Mouse (Mus musculus): ENCODE measurements around the gene Odf4. TPM values are rescaled to one million over a fixed set of nuclear protein-coding genes. Genes with fewer than 3 reads are reported as not detected.

Odf4 gene
- not detected in 2 replicates for polyA plus RNA-seq (2012; rRNA removed)

GRCm38 (mm10) chr11:68926981-68927380 is at the start of gene Odf4:
Odf4 (minus strand) TSS chr11:68927081.

GRCm38 (mm10) chr11:68975085-68975484 is 48.2 kb upstream of the Odf4 start, which contains the start of gene Rangrf:
Rangrf (minus strand) TSS chr11:68975185.

GRCm38 (mm10) chr11:68967337-68968282 is 40.7 kb upstream of the Odf4 start, which contains the start of gene Slc25a35:
Slc25a35 (plus strand) TSS chr11:68968131.

GRCm38 (mm10) chr11:68957308-68957707 is 30.4 kb upstream of the Odf4 start, which contains the start of gene Arhgef15:
Arhgef15 (minus strand) TSS chr11:68957480.

GRCm38 (mm10) chr11:68901351-68902046 is 25.4 kb downstream of the Odf4 start, which contains the start of gene Rpl26:
Rpl26 (plus strand) TSS chr11:68901583.

GRCm38 (mm10) chr11:68888253-68888652 is 38.6 kb downstream of the Odf4 start, which contains the start of gene Rnf222:
Rnf222 (plus strand) TSS chr11:68888553.

Other genes with a start within 250 kb of the Odf4 start
- 79.8 and 86.5 TPM in 2 replicates for gene Myh10, start 235.5 kb downstream of the Odf4 start, polyA plus RNA-seq (2012; rRNA removed)
- 104 and 124 TPM in 2 replicates for gene Ndel1, start 55.2 kb downstream of the Odf4 start, polyA plus RNA-seq (2012; rRNA removed)
- 0.03 and 0.21 TPM in 2 replicates for gene Rnf222, start 38.5 kb downstream of the Odf4 start, polyA plus RNA-seq (2012; rRNA removed)
- gene Rpl26, start 25.5 kb downstream of the Odf4 start, polyA plus RNA-seq (2012; rRNA removed) = 1,030 and 1,365 TPM in 2 replicates
- 53.3 and 59.5 TPM in 2 replicates for gene Arhgef15, start 30.4 kb upstream of the Odf4 start, polyA plus RNA-seq (2012; rRNA removed)
- 94.0 and 117 TPM in 2 replicates for gene Slc25a35, start 41.0 kb upstream of the Odf4 start, polyA plus RNA-seq (2012; rRNA removed)
- 31.8 and 49.9 TPM in 2 replicates for gene Rangrf, start 48.1 kb upstream of the Odf4 start, polyA plus RNA-seq (2012; rRNA removed)
- 27.2 and 30.6 TPM in 2 replicates for gene Pfas, start 81.4 kb upstream of the Odf4 start, polyA plus RNA-seq (2012; rRNA removed)
- 69.9 and 84.4 TPM in 2 replicates for gene Ctc1, start 88.8 kb upstream of the Odf4 start, polyA plus RNA-seq (2012; rRNA removed)
- gene Aurkb, start 118.6 kb upstream of the Odf4 start, polyA plus RNA-seq (2012; rRNA removed) = 35.2 and 55.8 TPM in 2 replicates
- gene Borcs6, start 132.6 kb upstream of the Odf4 start, polyA plus RNA-seq (2012; rRNA removed) = 26.9 and 29.6 TPM in 2 replicates
- 60.2 and 98.0 TPM in 2 replicates for gene Tmem107, start 143.7 kb upstream of the Odf4 start, polyA plus RNA-seq (2012; rRNA removed)
- gene Vamp2, start 161.4 kb upstream of the Odf4 start, polyA plus RNA-seq (2012; rRNA removed) = 128 and 221 TPM in 2 replicates
- 25.2 and 31.5 TPM in 2 replicates for gene Per1, start 168.1 kb upstream of the Odf4 start, polyA plus RNA-seq (2012; rRNA removed)
- gene Hes7, start 193.3 kb upstream of the Odf4 start, polyA plus RNA-seq (2012; rRNA removed) = 0.83 and 1.5 TPM in 2 replicates
- 1.4 TPM in 2 replicates for gene 9130213A22Rik, start 195.5 kb upstream of the Odf4 start, polyA plus RNA-seq (2012; rRNA removed)
- 2.8 and 7.0 TPM in 2 replicates for gene Aloxe3, start 198.8 kb upstream of the Odf4 start, polyA plus RNA-seq (2012; rRNA removed)
- gene Alox12b, start 229.9 kb upstream of the Odf4 start, polyA plus RNA-seq (2012; rRNA removed) = 0.18 TPM in 1 of 2 replicates, not detected in the other

Measured in ovary, adult 2 months (tissue).